In genomic region chr2:60443279-60443678, GRCm38 (mm10) we compare ENCODE assay signal across 20 mouse cellular contexts.
DNase-seq lines count a peak whose midpoint lies in the region; ATAC-seq and TF ChIP-seq lines count a peak whose summit lies in the region.
"Had no signal": no experiment of that assay in that cellular context is flagged by ENCODE, and none has a peak within 500 bp of the region (broad histone marks: within the 10 kb centered on the region; RNA-seq: fewer than 3 reads in every experiment).

No protein-coding gene starts in this region.

- no peak for ATAC-seq in kidney, embryonic 16.5 days (ENCODE audit: low FRiP score, low TSS enrichment)
- ATAC-seq in neural tube, embryonic 15.5 days (ENCODE audit: low FRiP score), result no peak
- no peak for ATAC-seq in cerebellum, adult (ENCODE audit: insufficient number of reproducible peaks, low FRiP score, low TSS enrichment)
- ATAC-seq: forebrain, embryonic 14.5 days; midbrain, embryonic 16.5 days had no signal

- no peaks in the 10 kb centered on the region for H3K4me1 ChIP-seq in kidney, adult 2 months (ENCODE audit: control insufficient read depth, insufficient read depth, low read length)
- H3K4me1 ChIP-seq in kidney, embryonic 16.5 days (ENCODE audit: insufficient read depth, low read length), result peaks cover 4% of the 10 kb centered on the region; the same call in 1 of the 2 replicates
- peaks cover 3% of the 10 kb centered on the region for H3K4me1 ChIP-seq in neural tube, embryonic 15.5 days
- H3K4me1 ChIP-seq in MEL (ENCODE audit: control insufficient read depth in 1 of 2, insufficient read depth in 2 of 2, low read length in 2 of 2), result no peaks in the 10 kb centered on the region
- H3K4me1 ChIP-seq: liver, embryonic 15.5 days; midbrain, embryonic 10.5 days had no signal

- no peaks in the 10 kb centered on the region for H3K79me2 ChIP-seq in MEL (ENCODE audit: control insufficient read depth, insufficient read depth, low read length, poor library complexity)

- DNase-seq in kidney, adult 2 months, result no peak
- DNase-seq in neural tube, embryonic 10.5 days (ENCODE audit: extremely low spot score, low spot score), result peak; percentile 8
- no peak for DNase-seq in MEL (ENCODE audit: low read depth, low spot score)
- DNase-seq in left cerebral cortex, adult 9 months (ENCODE audit: low spot score in 2 of 2), result no peak
- DNase-seq: adrenal gland, postnatal 25 days; cerebellum, adult 11 months; cerebellum, adult 9-11 months; gastrocnemius, postnatal 10 days had no signal

- no peaks in the 10 kb centered on the region for H3K9me3 ChIP-seq in kidney, embryonic 16.5 days (ENCODE audit: low read length)
- H3K9me3 ChIP-seq in neural tube, embryonic 15.5 days (replicated peaks), result no peaks in the 10 kb centered on the region
- no peaks in the 10 kb centered on the region for H3K9me3 ChIP-seq in MEL (replicated peaks; ENCODE audit: insufficient read depth, low read length)
- H3K9me3 ChIP-seq: embryonic facial prominence, embryonic 15.5 days; G1E; hindbrain, embryonic 13.5 days; limb, embryonic 13.5 days; liver, embryonic 15.5 days; midbrain, embryonic 10.5 days had no signal

- whole genome bisulfite sequencing in kidney, adult 2 months, result 98% methylated on average over 7 of the region's 7 CpGs
- WGBS in kidney, embryonic 16.5 days, result 93% methylated on average over 7 of the region's 7 CpGs
- WGBS in neural tube, embryonic 15.5 days, result 96% methylated on average over 7 of the region's 7 CpGs

- no peak for TF ChIP-seq POLR2A in kidney, adult 2 months (IDR thresholded peaks at IDR 0.05; ENCODE audit: low read depth, low read length)
- TF ChIP-seq POLR2A in MEL (IDR thresholded peaks at IDR 0.05; ENCODE audit: control insufficient read depth in 1 of 2, insufficient read depth in 1 of 2, low read depth in 1 of 2, low read length in 2 of 2, poor library complexity in 1 of 2), result no peak

- no peak for TF ChIP-seq EP300 in MEL (IDR thresholded peaks at IDR 0.05; ENCODE audit: low read depth in 1 of 2, low read length in 2 of 2)

- no peak overlapping the region for H3K4me3 ChIP-seq in kidney, adult 2 months (ENCODE audit: insufficient read depth, low read depth, low read length)
- H3K4me3 ChIP-seq in kidney, embryonic 16.5 days (ENCODE audit: low read length), result no peak overlapping the region
- H3K4me3 ChIP-seq in neural tube, embryonic 15.5 days (replicated peaks), result no peak overlapping the region
- no peak overlapping the region for H3K4me3 ChIP-seq in MEL (ENCODE audit: control insufficient read depth in 1 of 2, insufficient read depth in 1 of 2, low read depth in 2 of 2, low read length in 2 of 2)
- H3K4me3 ChIP-seq: embryonic facial prominence, embryonic 15.5 days; hindbrain, embryonic 13.5 days; limb, embryonic 13.5 days; liver, embryonic 15.5 days; midbrain, embryonic 10.5 days; myocyte had no signal

- no peak overlapping the region for H3K4me2 ChIP-seq in kidney, embryonic 16.5 days (replicated peaks; ENCODE audit: low read depth, low read length)
- H3K4me2 ChIP-seq in neural tube, embryonic 15.5 days, result no peak overlapping the region
- H3K4me2 ChIP-seq: embryonic facial prominence, embryonic 15.5 days; hindbrain, embryonic 13.5 days; limb, embryonic 13.5 days; liver, embryonic 15.5 days had no signal

- H3K9ac ChIP-seq in kidney, embryonic 16.5 days (replicated peaks; ENCODE audit: low read length), result no peak overlapping the region
- no peak overlapping the region for H3K9ac ChIP-seq in neural tube, embryonic 15.5 days (replicated peaks)
- H3K9ac ChIP-seq in MEL (ENCODE audit: control insufficient read depth, low read depth, low read length, poor library complexity, severe bottlenecking), result no peak overlapping the region
- H3K9ac ChIP-seq: embryonic facial prominence, embryonic 15.5 days; hindbrain, embryonic 13.5 days; limb, embryonic 13.5 days; liver, embryonic 15.5 days had no signal

- no peak overlapping the region for H3K27ac ChIP-seq in kidney, adult 2 months (ENCODE audit: insufficient read depth, low read depth, low read length)
- H3K27ac ChIP-seq in kidney, embryonic 16.5 days (ENCODE audit: low read length), result no peak overlapping the region
- H3K27ac ChIP-seq in neural tube, embryonic 15.5 days (replicated peaks), result no peak overlapping the region
- no peak overlapping the region for H3K27ac ChIP-seq in MEL (ENCODE audit: control insufficient read depth, low read depth, low read length)
- H3K27ac ChIP-seq: embryonic facial prominence, embryonic 15.5 days; hindbrain, embryonic 13.5 days; limb, embryonic 13.5 days; liver, embryonic 15.5 days; midbrain, embryonic 10.5 days had no signal

- TF ChIP-seq CTCF in kidney, adult 2 months (conservative IDR thresholded peaks at IDR 0.05; ENCODE audit: insufficient read depth, insufficient read length, low read depth, low read length), result 0 out of 2 replicates have a peak, but pooled peaks have one; percentile 11
- TF ChIP-seq CTCF in MEL (IDR thresholded peaks at IDR 0.05 in 2 of 3, conservative IDR thresholded peaks at IDR 0.05 in 1 of 3; ENCODE audit: control insufficient read depth in 1 of 3, insufficient read depth in 1 of 3, low read depth in 2 of 3, low read length in 3 of 3, poor library complexity in 1 of 3, severe bottlenecking in 1 of 3), result peak in 2 of 3 experiments; percentile 15 to 18; a peak in 2 of 6 replicates

- TF ChIP-seq RAD21 in MEL (IDR thresholded peaks at IDR 0.05; ENCODE audit: low read depth, low read length), result peak; percentile 8; the same call in 1 of the 2 replicates

- H3K27me3 ChIP-seq in kidney, adult 2 months (replicated peaks; ENCODE audit: control insufficient read depth, insufficient read depth, low read length), result no peaks in the 10 kb centered on the region
- no peaks in the 10 kb centered on the region for H3K27me3 ChIP-seq in kidney, embryonic 16.5 days (ENCODE audit: insufficient read depth, low read length)
- H3K27me3 ChIP-seq in neural tube, embryonic 15.5 days (replicated peaks), result no peaks in the 10 kb centered on the region
- no peaks in the 10 kb centered on the region for H3K27me3 ChIP-seq in MEL (ENCODE audit: control insufficient read depth in 1 of 2, insufficient read depth in 2 of 2, low read length in 2 of 2)
- H3K27me3 ChIP-seq: embryonic facial prominence, embryonic 15.5 days; hindbrain, embryonic 13.5 days; liver, embryonic 15.5 days had no signal

- H3K36me3 ChIP-seq in kidney, adult 2 months (ENCODE audit: control insufficient read depth, insufficient read depth, low read length), result no peaks in the 10 kb centered on the region
- H3K36me3 ChIP-seq in kidney, embryonic 16.5 days (ENCODE audit: insufficient read depth, low read length), result no peaks in the 10 kb centered on the region
- H3K36me3 ChIP-seq in neural tube, embryonic 15.5 days, result no peaks in the 10 kb centered on the region
- no peaks in the 10 kb centered on the region for H3K36me3 ChIP-seq in MEL (ENCODE audit: control insufficient read depth in 1 of 2, insufficient read depth in 2 of 2, low read length in 2 of 2)
- H3K36me3 ChIP-seq: embryonic facial prominence, embryonic 15.5 days; G1E; hindbrain, embryonic 13.5 days; limb, embryonic 13.5 days; liver, embryonic 15.5 days; midbrain, embryonic 10.5 days had no signal

TF ChIP-seq in MEL, 35 proteins besides CTCF, POLR2A, EP300 and RAD21:
- TF ChIP-seq MXI1 (IDR thresholded peaks at IDR 0.05; ENCODE audit: low read depth, low read length), result no peak
- peak; percentile 28 for TF ChIP-seq SMC3 (IDR thresholded peaks at IDR 0.05; ENCODE audit: low read depth, low read length)
